Mouse (Mus musculus) embryonic facial prominence, embryonic 14.5 days (tissue): Measurements from ENCODE around the gene Scfd2. TPM values are rescaled to one million over a fixed set of nuclear protein-coding genes. Genes with fewer than 3 reads are reported as not detected.

ENCODE experiments used
- ATAC-seq: fragments of 200-750 bp; cut with Nextera tagmentation; 2 replicates; pipeline ENCODE4 v1.8.0; 2017; ENCODE audit warnings: low read depth, moderate number of reproducible peaks, moderate TSS enrichment
- DNase-seq: peaks from one replicate; pipeline ENCODE4 v3.0.0-alpha.2; 2015; ENCODE audit warnings: low spot score
- H3K27ac ChIP-seq: fragments of 300-500 bp; sonication (generic); replicated peaks from 2 replicates; pipeline ENCODE4 v1.5.1; 2014; ENCODE audit warnings: low read depth, mild to moderate bottlenecking, low read length, moderate library complexity
- H3K27me3 ChIP-seq: fragments of 300-500 bp; sonication (generic); replicated peaks from 2 replicates; pipeline ENCODE4 v1.6.1; 2014; ENCODE audit warnings: low read length; ENCODE audit not compliant: control insufficient read depth, insufficient read depth
- H3K36me3 ChIP-seq: fragments of 300-500 bp; sonication (generic); 2 replicates; pipeline ENCODE4 v1.6.1; 2014; ENCODE audit warnings: low read length, mixed read lengths; ENCODE audit not compliant: control insufficient read depth, insufficient read depth
- H3K4me1 ChIP-seq: fragments of 300-500 bp; sonication (generic); 2 replicates; pipeline ENCODE4 v1.6.1; 2014; ENCODE audit warnings: antibody characterized with exemption, low read length; ENCODE audit not compliant: control insufficient read depth, insufficient read depth
- H3K4me2 ChIP-seq: fragments of 300-500 bp; sonication (generic); 2 replicates; pipeline ENCODE4 v1.6.1; 2014; ENCODE audit warnings: low read depth, mild to moderate bottlenecking, low read length, moderate library complexity, mixed read lengths
- H3K4me3 ChIP-seq: fragments of 300-500 bp; sonication (generic); 2 replicates; pipeline ENCODE4 v1.5.1; 2014; ENCODE audit warnings: low read depth, mild to moderate bottlenecking, low read length
- H3K9ac ChIP-seq: fragments of 300-500 bp; sonication (generic); 2 replicates; pipeline ENCODE4 v1.6.1; 2014; ENCODE audit warnings: low read depth, mild to moderate bottlenecking, low read length, moderate library complexity, mixed read lengths
- H3K9me3 ChIP-seq: fragments of 300-500 bp; sonication (generic); 2 replicates; pipeline ENCODE4 v1.6.1; 2016; ENCODE audit warnings: low read length; ENCODE audit not compliant: control insufficient read depth
- WGBS: fragments of 180-500 bp; shearing (Covaris S2); extraction: QIAGEN DNeasy Blood & Tissue Kit; methylation state at CpG from one replicate; pipeline ENCODE4 v1.1.7; 2014; 5-methylcytosine and 5-hydroxymethylcytosine counted together
- polyA plus RNA-seq: library from polyadenylated mRNA; unstranded; fragments of >200 nt; fragmentation: Nextera tagmentation; extraction: Ambion mirVana; gene quantifications from 2 replicates; pipeline ENCODE4 v1.2.1, GENCODE M21; 2014

Gene Scfd2
- polyA plus RNA-seq, 1 experiment from 2014 or later, result 21.3 TPM

- no peaks in the 10 kb centered on the region for H3K36me3 ChIP-seq
- H3K9ac ChIP-seq, result no peak overlapping the region
- peaks cover 16% of the 10 kb centered on the region for H3K4me1 ChIP-seq
- no peaks in the 10 kb centered on the region for H3K27me3 ChIP-seq
- no peaks in the 10 kb centered on the region for H3K9me3 ChIP-seq
- DNase-seq (no peak), ATAC-seq (no peak)
- 79% methylated on average over 2 of the region's 2 CpGs for WGBS
- no peak overlapping the region for H3K4me3 ChIP-seq
- H3K4me2 ChIP-seq, result no peak overlapping the region
- H3K27ac ChIP-seq, result no peak overlapping the region
Observed at GRCm38 (mm10) chr5:74292050-74292449, 239.5 kb downstream of the Scfd2 start.

- Histone ChIP-seq H3K27ac (no peak overlapping the region), H3K4me2 (no peak overlapping the region), H3K9me3 (no peaks in the 10 kb centered on the region), H3K27me3 (no peaks in the 10 kb centered on the region), H3K4me1 (peaks cover 21% of the 10 kb centered on the region), H3K36me3 (no peaks in the 10 kb centered on the region), H3K4me3 (no peak overlapping the region), H3K9ac (no peak overlapping the region)
- DNase-seq, result peak; percentile 80
- 64% methylated on average over 9 of the region's 9 CpGs for WGBS
- ATAC-seq, result peak; percentile 42; the same call in 1 of the 2 replicates
Observed at GRCm38 (mm10) chr5:74291575-74291974, 240.0 kb downstream of the Scfd2 start.

GRCm38 (mm10) chr5:74289957-74290356 lies 241.6 kb downstream of the Scfd2 start:
- Histone ChIP-seq H3K9me3 (no peaks in the 10 kb centered on the region), H3K4me2 (no peak overlapping the region), H3K4me1 (peaks cover 35% of the 10 kb centered on the region), H3K9ac (no peak overlapping the region), H3K4me3 (no peak overlapping the region), H3K27me3 (no peaks in the 10 kb centered on the region), H3K27ac (no peak overlapping the region), H3K36me3 (no peaks in the 10 kb centered on the region)
- DNase-seq (no peak), ATAC-seq (no peak)
- 84% methylated on average over 6 of the region's 6 CpGs for WGBS

- Histone ChIP-seq H3K27ac (no peak overlapping the region), H3K4me2 (no peak overlapping the region), H3K4me1 (peaks cover 37% of the 10 kb centered on the region), H3K27me3 (no peaks in the 10 kb centered on the region), H3K4me3 (no peak overlapping the region), H3K36me3 (no peaks in the 10 kb centered on the region), H3K9ac (no peak overlapping the region), H3K9me3 (no peaks in the 10 kb centered on the region)
- WGBS, result 70% methylated on average over 2 of the region's 2 CpGs
- no peak for ATAC-seq
- no peak for DNase-seq
Observed at GRCm38 (mm10) chr5:74288206-74288605, 243.4 kb downstream of the Scfd2 start.

- Histone ChIP-seq H3K27ac (no peak overlapping the region), H3K9ac (no peak overlapping the region), H3K36me3 (no peaks in the 10 kb centered on the region), H3K4me2 (no peak overlapping the region), H3K9me3 (no peaks in the 10 kb centered on the region), H3K27me3 (no peaks in the 10 kb centered on the region), H3K4me3 (no peak overlapping the region), H3K4me1 (peaks cover 35% of the 10 kb centered on the region)
- ATAC-seq (no peak), DNase-seq (no peak)
- 42% methylated on average over 4 of the region's 4 CpGs for WGBS
Observed at GRCm38 (mm10) chr5:74286301-74286700, 245.3 kb downstream of the Scfd2 start.

GRCm38 (mm10) chr5:74285764-74286163 lies 245.8 kb downstream of the Scfd2 start:
- Histone ChIP-seq H3K9ac (no peak overlapping the region), H3K9me3 (no peaks in the 10 kb centered on the region), H3K4me1 (peaks cover 39% of the 10 kb centered on the region), H3K27ac (0 out of 2 replicates have a peak overlapping the region, but pooled peaks have one; percentile 24), H3K36me3 (no peaks in the 10 kb centered on the region), H3K4me3 (no peak overlapping the region), H3K27me3 (no peaks in the 10 kb centered on the region), H3K4me2 (no peak overlapping the region)
- 26% methylated on average over 7 of the region's 7 CpGs for WGBS
- DNase-seq, result peak; percentile 61
- no peak for ATAC-seq

- Histone ChIP-seq H3K9me3 (no peaks in the 10 kb centered on the region), H3K4me1 (peaks cover 39% of the 10 kb centered on the region), H3K4me3 (no peak overlapping the region), H3K36me3 (no peaks in the 10 kb centered on the region), H3K27me3 (no peaks in the 10 kb centered on the region), H3K27ac (0 out of 2 replicates have a peak overlapping the region, but pooled peaks have one; percentile 24), H3K4me2 (no peak overlapping the region), H3K9ac (no peak overlapping the region)
- 33% methylated on average over 2 of the region's 2 CpGs for WGBS
- peak; percentile 65 for DNase-seq
- peak; percentile 49; the same call in 1 of the 2 replicates for ATAC-seq
Observed at GRCm38 (mm10) chr5:74285289-74285688, 246.3 kb downstream of the Scfd2 start.

DNA sequence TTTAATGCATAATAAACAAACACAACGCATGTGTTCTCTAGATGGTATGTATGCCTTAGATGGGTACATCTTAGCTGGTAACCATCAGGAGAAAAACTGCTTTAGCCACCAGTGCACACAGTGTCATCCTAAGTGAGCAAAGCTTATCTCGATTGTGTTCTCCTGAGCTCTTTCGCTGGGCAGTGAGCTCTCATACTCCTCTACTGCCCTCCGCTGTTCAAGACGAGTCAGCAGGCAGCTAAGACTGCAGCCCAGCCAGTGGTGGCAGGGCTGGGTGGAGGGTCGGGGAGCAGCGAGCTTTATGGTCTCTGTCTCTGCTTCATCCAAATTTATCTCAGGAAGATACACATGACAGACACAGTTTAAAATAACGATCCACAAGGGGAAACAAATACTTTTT lies 248.0 kb downstream of the Scfd2 start:
- DNase-seq (peak; percentile 74), ATAC-seq (peak; percentile 19; the same call in 1 of the 2 replicates)
- no peak overlapping the region for H3K9ac ChIP-seq
- 44% methylated on average over 8 of the region's 8 CpGs for WGBS
- H3K4me1 ChIP-seq, result peaks cover 39% of the 10 kb centered on the region
- no peak overlapping the region for H3K27ac ChIP-seq
- no peaks in the 10 kb centered on the region for H3K27me3 ChIP-seq
- no peak overlapping the region for H3K4me2 ChIP-seq
- H3K4me3 ChIP-seq, result no peak overlapping the region
- H3K36me3 ChIP-seq, result no peaks in the 10 kb centered on the region
- no peaks in the 10 kb centered on the region for H3K9me3 ChIP-seq

GRCm38 (mm10) chr5:74281480-74281879 lies 250.1 kb downstream of the Scfd2 start:
- Histone ChIP-seq H3K4me1 (peaks cover 37% of the 10 kb centered on the region), H3K27ac (0 out of 2 replicates have a peak overlapping the region, but pooled peaks have one; percentile 19), H3K4me2 (no peak overlapping the region), H3K9me3 (no peaks in the 10 kb centered on the region), H3K9ac (no peak overlapping the region), H3K27me3 (no peaks in the 10 kb centered on the region), H3K4me3 (no peak overlapping the region), H3K36me3 (no peaks in the 10 kb centered on the region)
- DNase-seq (peak; percentile 54), ATAC-seq (no peak)
- WGBS, result 73% methylated on average over 8 of the region's 8 CpGs
